Mouse (Mus musculus) liver, embryonic 12.5 days (tissue): Measurements from ENCODE around the gene Fam98b. TPM values are rescaled to one million over a fixed set of nuclear protein-coding genes. Genes with fewer than 3 reads are reported as not detected.
A peak's percentile ranks its signal among the peaks of the same experiment; 100 is the strongest.

Experiments used
- ATAC-seq: fragments of 200-750 bp; cut with Nextera tagmentation; 2 replicates; pipeline ENCODE4 v1.8.0; 2017; ENCODE audit warnings: moderate number of reproducible peaks, mild to moderate bottlenecking, moderate library complexity
- H3K27ac ChIP-seq: fragments of 300-500 bp; sonication (generic); 2 replicates; pipeline ENCODE4 v1.5.1; 2016; ENCODE audit warnings: mild to moderate bottlenecking
- H3K27me3 ChIP-seq: fragments of 300-500 bp; sonication (generic); replicated peaks from 2 replicates; pipeline ENCODE4 v1.6.1; 2016; ENCODE audit warnings: mild to moderate bottlenecking, moderate library complexity
- H3K36me3 ChIP-seq: fragments of 300-500 bp; sonication (generic); 2 replicates; pipeline ENCODE4 v1.6.1; 2016; ENCODE audit warnings: mild to moderate bottlenecking, moderate library complexity
- H3K4me1 ChIP-seq: fragments of 300-500 bp; sonication (generic); 2 replicates; pipeline ENCODE4 v1.6.1; 2016
- H3K4me2 ChIP-seq: fragments of 300-500 bp; sonication (generic); 2 replicates; pipeline ENCODE4 v1.6.1; 2016; ENCODE audit warnings: mild to moderate bottlenecking, moderate library complexity
- H3K4me3 ChIP-seq: fragments of 300-500 bp; sonication (generic); 2 replicates; pipeline ENCODE4 v1.5.1; 2016; ENCODE audit warnings: mild to moderate bottlenecking, moderate library complexity
- H3K9ac ChIP-seq: fragments of 300-500 bp; sonication (generic); 2 replicates; pipeline ENCODE4 v1.6.1; 2016; ENCODE audit warnings: mild to moderate bottlenecking, moderate library complexity
- H3K9me3 ChIP-seq: fragments of 300-500 bp; sonication (generic); replicated peaks from 2 replicates; pipeline ENCODE4 v1.6.1; 2016; ENCODE audit warnings: mild to moderate bottlenecking, moderate library complexity
- WGBS: fragments of 180-500 bp; shearing (Covaris S2); methylation state at CpG from one replicate; pipeline ENCODE4 v1.1.7; 2016; ENCODE audit not compliant: insufficient replicate concordance; 5-methylcytosine and 5-hydroxymethylcytosine counted together
- polyA plus RNA-seq: library from polyadenylated mRNA; unstranded; fragments of >200 nt; fragmentation: Nextera tagmentation; extraction: Ambion mirVana; gene quantifications from 2 replicates; pipeline ENCODE4 v1.2.1, GENCODE M21; 2016

Gene Fam98b
- polyA plus RNA-seq, 1 experiment from 2014 or later: 6.6 TPM

DNA sequence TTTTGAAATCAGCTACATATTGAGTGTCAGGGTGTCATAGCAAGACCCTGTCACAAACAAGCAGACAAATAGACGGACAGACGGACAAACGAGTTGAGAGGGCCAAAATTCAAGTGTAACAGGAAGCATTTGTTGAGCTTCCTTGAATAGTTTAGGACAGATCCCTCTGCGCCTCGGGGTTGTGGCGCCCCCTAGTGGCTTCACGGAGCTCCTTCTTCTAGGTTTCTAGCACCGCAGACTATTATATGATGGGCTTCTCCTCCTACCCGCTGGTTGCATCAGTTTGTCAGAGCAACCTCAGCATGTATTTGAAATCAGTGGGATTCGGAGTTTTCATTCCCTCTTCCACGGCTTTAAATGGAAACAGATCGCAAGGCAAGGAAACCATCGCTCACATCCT is 18.3 kb upstream of the Fam98b start:
- Histone ChIP-seq H3K4me2 (no peak overlapping the region), H3K27me3 (no peaks in the 10 kb centered on the region), H3K36me3 (no peaks in the 10 kb centered on the region), H3K9me3 (no peaks in the 10 kb centered on the region), H3K9ac (no peak overlapping the region), H3K4me3 (no peak overlapping the region), H3K4me1 (no peaks in the 10 kb centered on the region), H3K27ac (no peak overlapping the region)
- ATAC-seq: peak; percentile 42; the same call in 1 of the 2 replicates
- WGBS: 6% methylated on average over 13 of the region's 13 CpGs

DNA sequence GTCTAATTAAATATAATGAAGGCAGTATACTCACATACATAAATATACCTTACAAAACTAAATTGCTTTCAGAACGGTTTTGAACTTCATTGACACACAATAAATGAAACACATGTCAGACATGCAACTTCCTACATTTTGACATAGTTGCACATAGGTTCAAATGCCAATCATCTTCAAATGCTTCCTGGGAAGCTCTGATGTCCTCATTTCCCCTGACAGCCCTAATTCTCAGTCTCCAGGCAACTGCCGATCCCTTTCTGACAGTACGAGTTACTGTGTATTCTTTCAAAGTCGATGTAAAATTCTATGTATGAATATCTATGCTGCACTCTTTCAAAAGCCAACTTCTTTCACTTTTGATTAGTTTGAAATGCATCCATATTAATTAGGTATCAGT is 7.6 kb upstream of the Fam98b start:
- Histone ChIP-seq H3K4me2 (no peak overlapping the region), H3K27ac (no peak overlapping the region), H3K4me1 (no peaks in the 10 kb centered on the region), H3K9me3 (no peaks in the 10 kb centered on the region), H3K36me3 (no peaks in the 10 kb centered on the region), H3K4me3 (no peak overlapping the region), H3K9ac (no peak overlapping the region), H3K27me3 (peaks cover 5% of the 10 kb centered on the region; the same call in 1 of the 2 replicates)
- ATAC-seq: no peak
- 66% methylated on average over 4 of the region's 4 CpGs for WGBS

DNA sequence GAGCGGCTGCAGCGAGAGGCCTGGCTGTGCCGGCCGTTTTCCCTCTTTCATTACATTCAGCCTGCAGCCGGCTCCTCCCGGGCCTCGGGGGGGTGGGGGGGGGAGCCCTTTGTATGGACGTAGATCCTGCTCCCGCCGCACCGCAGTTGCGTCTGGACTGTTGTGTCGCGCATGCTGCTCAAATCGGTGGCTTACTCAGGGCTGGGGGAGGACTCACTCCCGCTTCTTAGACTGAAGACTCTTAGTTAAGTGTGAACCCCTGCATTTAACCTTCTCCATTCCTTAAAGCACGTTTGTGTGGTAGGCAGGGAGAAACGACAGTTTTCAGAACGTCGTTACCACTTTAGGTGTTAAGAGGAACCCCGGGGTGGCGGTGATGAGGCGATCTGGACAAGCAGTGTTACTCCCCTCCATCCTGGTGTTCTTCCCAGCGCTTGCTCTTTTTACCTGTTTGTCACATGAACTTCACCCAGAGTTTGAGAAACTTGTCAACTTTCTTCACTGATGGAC is 517 bp downstream of the Fam98b start:
- peak overlapping the region; percentile 86 for H3K9ac ChIP-seq
- no peaks in the 10 kb centered on the region for H3K9me3 ChIP-seq
- H3K4me1 ChIP-seq: peaks cover 25% of the 10 kb centered on the region
- H3K27me3 ChIP-seq: no peaks in the 10 kb centered on the region; the same call in 1 of the 2 replicates
- peak overlapping the region; percentile 90 for H3K4me3 ChIP-seq
- peak; percentile 69 for ATAC-seq
- WGBS: under 1% methylated on average over 24 of the region's 24 CpGs
- 0 out of 2 replicates have a peak overlapping the region, but pooled peaks have one; percentile 70 for H3K27ac ChIP-seq
- no peaks in the 10 kb centered on the region for H3K36me3 ChIP-seq
- peak overlapping the region; percentile 78 for H3K4me2 ChIP-seq

DNA sequence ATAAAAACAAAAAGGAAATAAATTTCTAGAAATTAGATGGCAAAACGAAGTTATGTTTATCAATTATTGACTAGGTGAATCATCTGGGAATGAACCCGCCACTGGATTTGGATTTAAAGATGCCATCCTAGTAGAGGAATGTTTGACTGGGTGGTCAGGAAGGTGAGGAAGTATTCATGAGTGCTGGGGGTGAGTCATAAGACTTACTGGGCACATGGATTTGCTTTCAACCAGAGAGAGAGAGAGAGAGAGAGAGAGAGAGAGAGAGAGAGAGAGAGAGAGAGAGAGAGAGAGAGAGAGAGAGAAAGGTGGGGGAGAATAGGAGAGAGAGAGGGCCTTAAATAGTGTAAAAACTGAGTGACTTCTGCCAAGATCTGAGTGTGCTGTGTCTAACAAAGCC is 5.9 kb downstream of the Fam98b start:
- Histone ChIP-seq H3K4me2 (no peak overlapping the region), H3K9me3 (no peaks in the 10 kb centered on the region), H3K27ac (no peak overlapping the region), H3K4me3 (no peak overlapping the region), H3K4me1 (peaks cover 30% of the 10 kb centered on the region), H3K27me3 (no peaks in the 10 kb centered on the region), H3K36me3 (peaks cover 17% of the 10 kb centered on the region), H3K9ac (no peak overlapping the region)
- WGBS: 62% methylated on average over 2 of the region's 2 CpGs
- ATAC-seq: no peak

DNA sequence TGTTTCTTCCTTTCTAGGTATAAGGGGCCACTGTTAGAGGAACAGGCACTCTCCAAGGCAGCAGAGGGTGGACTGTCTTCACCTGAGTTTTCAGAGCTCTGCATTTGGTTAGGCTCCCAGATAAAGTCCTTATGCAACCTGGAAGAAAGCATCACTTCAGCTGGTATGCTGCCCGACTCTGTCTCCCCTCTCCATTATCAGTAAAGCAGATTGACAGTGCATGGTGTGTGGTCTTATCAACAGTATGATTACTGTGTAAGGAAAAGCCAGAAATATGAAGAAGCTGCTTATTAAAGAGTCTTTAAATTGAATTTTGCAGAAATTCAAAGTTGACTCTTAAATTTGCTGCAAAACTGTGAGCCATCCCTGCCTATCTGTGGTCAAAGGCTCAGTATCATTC is 8.1 kb downstream of the Fam98b start:
- WGBS: 19% methylated on average over 1 of the region's 1 CpGs
- no peaks in the 10 kb centered on the region for H3K9me3 ChIP-seq
- peaks cover 25% of the 10 kb centered on the region for H3K36me3 ChIP-seq
- H3K27ac ChIP-seq: no peak overlapping the region
- H3K4me2 ChIP-seq: no peak overlapping the region
- no peaks in the 10 kb centered on the region for H3K27me3 ChIP-seq
- no peak overlapping the region for H3K9ac ChIP-seq
- H3K4me3 ChIP-seq: no peak overlapping the region
- H3K4me1 ChIP-seq: peaks cover 10% of the 10 kb centered on the region; the same call in 1 of the 2 replicates
- ATAC-seq: no peak

DNA sequence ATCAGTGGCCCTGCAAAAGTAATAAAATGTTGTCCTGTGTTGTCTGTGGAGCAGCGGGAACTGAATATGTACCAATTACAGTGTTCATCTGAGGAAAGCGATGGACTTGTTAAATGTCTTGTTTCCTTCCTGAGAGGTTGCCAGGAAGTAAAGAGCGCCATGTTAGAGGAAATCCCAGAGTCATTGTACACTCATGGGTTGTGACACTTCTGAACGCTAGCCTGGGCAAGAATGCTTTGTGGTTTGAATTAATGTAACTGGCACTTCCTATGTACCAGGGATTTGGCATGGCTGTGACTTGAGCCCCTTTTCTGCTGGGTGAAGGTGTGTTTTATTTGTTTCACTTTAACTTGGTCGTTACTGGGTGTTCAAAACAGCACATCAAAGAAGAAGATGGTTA is 12.6 kb downstream of the Fam98b start:
- Histone ChIP-seq H3K4me2 (no peak overlapping the region), H3K9ac (no peak overlapping the region), H3K4me3 (no peak overlapping the region), H3K4me1 (peaks cover 6% of the 10 kb centered on the region; the same call in 1 of the 2 replicates), H3K9me3 (no peaks in the 10 kb centered on the region), H3K36me3 (peaks cover 45% of the 10 kb centered on the region), H3K27me3 (no peaks in the 10 kb centered on the region), H3K27ac (no peak overlapping the region)
- ATAC-seq: no peak
- 74% methylated on average over 5 of the region's 5 CpGs for WGBS

DNA sequence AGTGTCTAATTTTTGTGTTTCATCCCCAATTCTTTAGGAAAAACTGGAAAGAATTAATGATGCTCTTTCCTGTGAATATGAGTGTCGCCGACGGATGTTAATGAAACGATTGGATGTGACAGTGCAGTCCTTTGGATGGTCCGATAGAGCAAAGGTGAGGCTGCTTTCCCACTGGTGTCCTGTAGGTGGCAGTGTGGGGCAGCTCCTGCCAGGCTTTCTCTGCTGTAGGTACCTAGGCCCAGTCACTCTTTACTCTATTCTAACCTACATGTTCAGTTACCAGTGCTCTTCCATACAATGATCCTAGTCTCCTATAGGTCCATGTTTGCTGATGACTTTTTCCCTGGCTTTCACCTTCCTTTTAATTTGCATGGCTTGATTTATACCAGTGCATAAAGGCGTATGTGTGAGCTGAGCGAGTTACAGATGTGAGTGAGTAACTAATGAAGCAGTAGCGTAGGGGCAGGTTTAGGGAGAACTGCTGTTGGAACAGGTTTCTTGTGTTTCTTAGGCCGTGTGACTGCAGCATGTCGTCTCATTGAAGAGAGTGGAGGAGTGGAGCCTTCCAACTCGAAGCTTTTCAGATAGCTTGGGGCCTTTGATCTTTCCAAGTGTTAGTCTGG is 14.4 kb downstream of the Fam98b start:
- ATAC-seq: peak; percentile 52; the same call in 1 of the 2 replicates
- Histone ChIP-seq H3K9ac (no peak overlapping the region), H3K27me3 (no peaks in the 10 kb centered on the region), H3K27ac (no peak overlapping the region), H3K4me3 (no peak overlapping the region), H3K36me3 (peaks cover 52% of the 10 kb centered on the region), H3K9me3 (no peaks in the 10 kb centered on the region), H3K4me1 (no peaks in the 10 kb centered on the region), H3K4me2 (no peak overlapping the region)
- WGBS: 65% methylated on average over 11 of the region's 11 CpGs

DNA sequence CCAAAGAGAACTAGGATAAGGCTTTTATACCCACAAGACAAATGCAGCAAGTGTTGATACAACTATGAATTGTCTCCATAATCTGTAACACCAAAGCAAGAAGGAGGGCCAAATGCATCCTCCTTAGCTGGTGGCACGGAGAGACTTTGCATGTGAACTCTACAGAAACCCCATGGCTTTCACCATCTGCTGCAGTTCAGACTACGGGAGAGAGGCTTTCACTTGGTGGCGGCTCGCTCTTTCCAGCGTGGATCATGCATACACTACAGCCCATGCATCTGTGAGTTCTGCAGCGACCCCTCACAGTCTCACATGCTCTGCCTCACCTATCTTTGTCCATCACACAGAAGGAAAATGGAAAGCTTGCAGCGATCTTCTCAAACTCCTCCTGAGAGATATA is 38.8 kb downstream of the Fam98b start:
- 71% methylated on average over 7 of the region's 7 CpGs for WGBS
- Histone ChIP-seq H3K4me3 (no peak overlapping the region), H3K4me1 (no peaks in the 10 kb centered on the region), H3K4me2 (no peak overlapping the region), H3K27me3 (no peaks in the 10 kb centered on the region), H3K27ac (no peak overlapping the region), H3K9ac (no peak overlapping the region), H3K36me3 (no peaks in the 10 kb centered on the region), H3K9me3 (no peaks in the 10 kb centered on the region)
- no peak for ATAC-seq

DNA sequence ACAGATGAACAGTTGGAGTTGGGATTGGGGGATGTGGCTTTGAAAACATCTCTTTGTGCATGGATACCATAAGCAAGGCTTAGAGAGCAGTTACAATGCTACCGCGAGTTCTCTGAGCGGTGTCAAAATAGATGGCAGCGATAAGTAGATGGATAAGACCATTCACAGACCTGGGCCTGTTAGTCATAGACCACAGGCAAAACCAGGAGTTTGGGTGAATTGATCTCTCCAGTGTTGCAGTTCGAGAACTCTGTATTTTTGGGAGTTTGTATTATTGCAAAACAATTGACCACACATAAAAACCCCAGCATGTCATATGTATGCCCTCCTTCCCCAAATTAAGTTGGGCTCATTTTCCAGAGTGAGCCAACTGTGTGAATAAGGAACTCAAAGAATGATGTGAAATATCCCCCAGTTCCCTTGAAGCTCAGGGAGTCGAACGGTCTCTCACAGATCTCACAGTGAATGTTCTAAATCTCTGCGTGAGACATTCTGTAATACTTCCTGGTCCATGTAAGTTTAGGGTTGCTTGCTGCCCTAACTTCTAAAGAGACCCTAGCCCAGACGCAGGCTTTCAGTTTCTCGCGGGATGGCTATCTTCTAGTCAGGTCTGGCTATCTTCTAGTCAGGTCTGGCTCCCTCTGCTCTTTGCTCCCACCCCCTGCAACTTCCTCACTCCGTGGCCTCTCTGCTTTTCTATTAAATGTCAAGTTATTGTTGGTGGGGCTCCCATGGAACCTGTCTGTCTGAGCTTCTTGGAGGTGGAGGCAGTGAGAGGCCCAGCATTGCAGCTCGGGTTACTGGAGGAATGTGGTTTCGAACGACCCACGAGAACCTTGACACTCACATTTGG is 50.3 kb downstream of the Fam98b start:
- Histone ChIP-seq H3K4me1 (no peaks in the 10 kb centered on the region), H3K36me3 (no peaks in the 10 kb centered on the region), H3K27me3 (no peaks in the 10 kb centered on the region), H3K4me2 (no peak overlapping the region), H3K4me3 (no peak overlapping the region), H3K9me3 (no peaks in the 10 kb centered on the region), H3K9ac (no peak overlapping the region), H3K27ac (no peak overlapping the region)
- ATAC-seq: no peak
- WGBS: 68% methylated on average over 16 of the region's 16 CpGs

DNA sequence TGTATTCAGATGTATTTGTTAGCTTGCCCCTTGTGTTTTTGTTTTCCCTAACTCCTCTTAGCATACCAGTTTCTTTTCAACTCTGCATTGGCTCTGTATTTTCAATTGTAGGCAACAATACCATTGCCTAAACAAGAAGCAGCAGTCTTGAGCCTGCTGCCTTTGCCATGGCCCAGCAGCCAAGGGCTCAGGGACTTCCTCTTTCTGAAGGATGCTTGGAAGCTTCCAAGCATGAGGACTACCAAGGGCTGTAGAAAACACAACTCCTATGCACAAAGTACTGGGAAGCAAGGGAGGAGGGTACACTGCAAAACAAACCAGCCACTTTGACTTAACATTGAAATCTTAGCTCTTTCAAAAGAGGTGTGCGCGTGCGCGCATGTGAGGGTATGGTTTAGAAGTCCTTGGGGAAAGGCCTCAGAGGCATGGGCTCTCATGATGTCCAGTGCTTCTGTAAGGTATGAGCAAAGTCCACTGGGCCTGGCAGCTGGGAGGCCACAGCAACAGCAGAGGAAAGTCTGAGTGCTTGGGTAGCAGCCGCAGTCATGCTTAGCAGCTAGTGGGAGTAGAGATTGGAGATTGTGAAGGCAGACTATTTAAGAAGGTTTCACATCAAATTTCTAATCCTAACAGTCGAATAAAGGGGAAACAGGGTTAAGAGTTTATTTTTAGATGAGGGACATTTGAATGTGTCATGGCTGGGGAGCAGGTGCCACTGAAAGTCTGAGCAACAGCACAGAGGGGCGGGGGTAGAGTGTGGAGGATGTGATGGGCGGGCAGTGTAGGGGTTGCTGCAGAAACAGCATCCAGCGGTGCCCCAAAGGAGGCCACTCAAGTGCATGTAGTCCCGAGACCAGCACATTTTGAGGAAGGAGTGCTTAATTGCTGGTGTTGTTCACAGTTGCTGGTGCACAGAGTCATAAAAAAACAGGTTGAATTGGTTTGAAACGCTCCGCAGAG is 54.1 kb downstream of the Fam98b start:
- H3K4me2 ChIP-seq: no peak overlapping the region
- H3K4me1 ChIP-seq: no peaks in the 10 kb centered on the region
- no peak overlapping the region for H3K9ac ChIP-seq
- H3K27ac ChIP-seq: no peak overlapping the region
- H3K27me3 ChIP-seq: no peaks in the 10 kb centered on the region
- WGBS: 74% methylated on average over 12 of the region's 12 CpGs
- no peaks in the 10 kb centered on the region for H3K36me3 ChIP-seq
- H3K9me3 ChIP-seq: no peaks in the 10 kb centered on the region
- ATAC-seq: no peak
- H3K4me3 ChIP-seq: no peak overlapping the region

DNA sequence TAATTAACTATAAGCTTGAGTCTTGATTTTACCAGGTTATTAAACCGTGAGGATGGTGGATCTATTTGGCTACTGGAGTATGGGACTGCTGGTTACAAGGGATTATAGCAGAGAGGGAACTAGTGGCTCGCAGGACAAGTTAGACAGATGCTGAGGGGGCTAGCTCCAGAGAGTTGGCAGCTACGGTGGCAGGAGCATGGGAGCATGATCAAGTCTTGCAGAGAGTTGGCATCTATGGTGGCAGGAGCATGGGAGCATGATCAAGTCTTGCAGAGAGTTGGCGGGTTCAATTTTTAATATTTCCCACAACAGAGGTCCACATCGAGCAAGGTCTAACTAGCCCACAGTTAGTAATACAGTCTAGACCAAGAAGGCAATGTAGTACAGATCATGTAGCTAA is 55.4 kb downstream of the Fam98b start:
- no peak for ATAC-seq
- H3K4me3 ChIP-seq: no peak overlapping the region
- H3K4me2 ChIP-seq: no peak overlapping the region
- no peaks in the 10 kb centered on the region for H3K4me1 ChIP-seq
- H3K27ac ChIP-seq: no peak overlapping the region
- H3K27me3 ChIP-seq: no peaks in the 10 kb centered on the region
- no peak overlapping the region for H3K9ac ChIP-seq
- WGBS: 54% methylated on average over 5 of the region's 5 CpGs
- no peaks in the 10 kb centered on the region for H3K36me3 ChIP-seq
- H3K9me3 ChIP-seq: no peaks in the 10 kb centered on the region
